Mouse (Mus musculus) kidney, embryonic 14.5 days (tissue): ENCODE data around the gene Col4a1. TPM values are rescaled to one million over a fixed set of nuclear protein-coding genes. Genes with fewer than 3 reads are reported as not detected.

ENCODE experiments used
- ATAC-seq: fragments of 200-750 bp; cut with Nextera tagmentation; 2 replicates; pipeline ENCODE4 v1.8.0; 2017; ENCODE audit warnings: moderate number of reproducible peaks, mild to moderate bottlenecking, moderate TSS enrichment, moderate library complexity; ENCODE audit not compliant: low FRiP score, low TSS enrichment
- H3K27ac ChIP-seq: fragments of 300-500 bp; sonication (generic); 2 replicates; pipeline ENCODE4 v1.5.1; 2014; ENCODE audit warnings: low read depth, mild to moderate bottlenecking, low read length, moderate library complexity, mixed read lengths
- H3K27me3 ChIP-seq: fragments of 300-500 bp; sonication (generic); 2 replicates; pipeline ENCODE4 v1.6.1; 2014; ENCODE audit warnings: mild to moderate bottlenecking, low read length; ENCODE audit not compliant: control insufficient read depth, insufficient read depth
- H3K36me3 ChIP-seq: fragments of 300-500 bp; sonication (generic); 2 replicates; pipeline ENCODE4 v1.6.1; 2014; ENCODE audit warnings: low read length, mixed read lengths; ENCODE audit not compliant: control insufficient read depth, insufficient read depth
- H3K4me1 ChIP-seq: fragments of 300-500 bp; sonication (generic); 2 replicates; pipeline ENCODE4 v1.6.1; 2014; ENCODE audit warnings: low read length, mixed read lengths; ENCODE audit not compliant: control insufficient read depth, insufficient read depth
- H3K4me2 ChIP-seq: fragments of 300-500 bp; sonication (generic); replicated peaks from 2 replicates; pipeline ENCODE4 v1.6.1; 2014; ENCODE audit warnings: low read depth, mild to moderate bottlenecking, low read length
- H3K4me3 ChIP-seq: fragments of 300-500 bp; sonication (generic); 2 replicates; pipeline ENCODE4 v1.5.1; 2014; ENCODE audit warnings: mild to moderate bottlenecking, low read length
- H3K9ac ChIP-seq: fragments of 300-500 bp; sonication (generic); 2 replicates; pipeline ENCODE4 v1.6.1; 2014; ENCODE audit warnings: low read depth, mild to moderate bottlenecking, low read length, moderate library complexity
- H3K9me3 ChIP-seq: fragments of 300-500 bp; sonication (generic); 2 replicates; pipeline ENCODE4 v1.6.1; 2016; ENCODE audit warnings: low read length; ENCODE audit not compliant: control insufficient read depth
- whole genome bisulfite sequencing: fragments of 180-500 bp; shearing (Covaris S2); extraction: QIAGEN DNeasy Blood & Tissue Kit; methylation state at CpG from one replicate; pipeline ENCODE4 v1.1.7; 2014; 5-methylcytosine and 5-hydroxymethylcytosine counted together
- polyA plus RNA-seq: library from polyadenylated mRNA; unstranded; fragments of >200 nt; fragmentation: Nextera tagmentation; extraction: Ambion mirVana; gene quantifications from 2 replicates; pipeline ENCODE4 v1.2.1, GENCODE M21; 2014

Col4a1 gene
- polyA plus RNA-seq, 1 experiment from 2014 or later: 322 TPM

GRCm38 (mm10) chr8:11336346-11336745 lies 23.7 kb upstream of the Col4a1 start:
- no peaks in the 10 kb centered on the region for H3K36me3 ChIP-seq
- H3K27ac ChIP-seq: no peak overlapping the region
- ATAC-seq: no peak
- H3K27me3 ChIP-seq: no peaks in the 10 kb centered on the region
- H3K4me1 ChIP-seq: peaks cover 17% of the 10 kb centered on the region
- H3K4me2 ChIP-seq: no peak overlapping the region
- no peak overlapping the region for H3K4me3 ChIP-seq
- H3K9ac ChIP-seq: no peak overlapping the region
- 94% methylated on average over 5 of the region's 5 CpGs for WGBS
- H3K9me3 ChIP-seq: no peaks in the 10 kb centered on the region

GRCm38 (mm10) chr8:11335238-11335637 lies 22.6 kb upstream of the Col4a1 start:
- no peak overlapping the region for H3K9ac ChIP-seq
- H3K4me1 ChIP-seq: peaks cover 10% of the 10 kb centered on the region
- H3K36me3 ChIP-seq: no peaks in the 10 kb centered on the region
- no peak overlapping the region for H3K4me2 ChIP-seq
- H3K27me3 ChIP-seq: no peaks in the 10 kb centered on the region
- WGBS: 84% methylated on average over 4 of the region's 4 CpGs
- no peaks in the 10 kb centered on the region for H3K9me3 ChIP-seq
- H3K4me3 ChIP-seq: no peak overlapping the region
- no peak for ATAC-seq
- H3K27ac ChIP-seq: no peak overlapping the region

GRCm38 (mm10) chr8:11334493-11334892 lies 21.9 kb upstream of the Col4a1 start:
- H3K27ac ChIP-seq: no peak overlapping the region
- H3K27me3 ChIP-seq: no peaks in the 10 kb centered on the region
- H3K9me3 ChIP-seq: no peaks in the 10 kb centered on the region
- ATAC-seq: no peak
- no peaks in the 10 kb centered on the region for H3K36me3 ChIP-seq
- H3K9ac ChIP-seq: no peak overlapping the region
- H3K4me1 ChIP-seq: peaks cover 6% of the 10 kb centered on the region
- no peak overlapping the region for H3K4me2 ChIP-seq
- WGBS: 72% methylated on average over 3 of the region's 3 CpGs
- H3K4me3 ChIP-seq: no peak overlapping the region

GRCm38 (mm10) chr8:11333746-11334145 lies 21.1 kb upstream of the Col4a1 start:
- no peak overlapping the region for H3K9ac ChIP-seq
- no peak overlapping the region for H3K4me2 ChIP-seq
- H3K36me3 ChIP-seq: no peaks in the 10 kb centered on the region
- H3K4me3 ChIP-seq: no peak overlapping the region
- H3K4me1 ChIP-seq: peaks cover 6% of the 10 kb centered on the region; the same call in 1 of the 2 replicates
- no peak for ATAC-seq
- WGBS: 64% methylated on average over 6 of the region's 6 CpGs
- H3K27me3 ChIP-seq: no peaks in the 10 kb centered on the region
- H3K9me3 ChIP-seq: no peaks in the 10 kb centered on the region
- H3K27ac ChIP-seq: no peak overlapping the region

- Histone ChIP-seq H3K4me3 (no peak overlapping the region), H3K9ac (no peak overlapping the region), H3K4me1 (peaks cover 25% of the 10 kb centered on the region), H3K9me3 (no peaks in the 10 kb centered on the region), H3K36me3 (no peaks in the 10 kb centered on the region), H3K27ac (no peak overlapping the region; the same call in 1 of the 2 replicates), H3K27me3 (no peaks in the 10 kb centered on the region), H3K4me2 (no peak overlapping the region)
- no peak for ATAC-seq
- 66% methylated on average over 4 of the region's 4 CpGs for WGBS
Measured at GRCm38 (mm10) chr8:11331561-11331960, 18.9 kb upstream of the Col4a1 start.

- Histone ChIP-seq H3K4me2 (no peak overlapping the region), H3K4me3 (no peak overlapping the region), H3K27me3 (no peaks in the 10 kb centered on the region), H3K9me3 (no peaks in the 10 kb centered on the region), H3K9ac (peak overlapping the region; percentile 18; the same call in 1 of the 2 replicates), H3K36me3 (no peaks in the 10 kb centered on the region), H3K4me1 (peaks cover 30% of the 10 kb centered on the region), H3K27ac (peak overlapping the region; percentile 70)
- peak; percentile 63 for ATAC-seq
- WGBS: 16% methylated on average over 5 of the region's 5 CpGs
Measured at GRCm38 (mm10) chr8:11327722-11328417, 15.2 kb upstream of the Col4a1 start.

GRCm38 (mm10) chr8:11327298-11327697 lies 14.7 kb upstream of the Col4a1 start:
- WGBS: 15% methylated on average over 4 of the region's 4 CpGs
- Histone ChIP-seq H3K9me3 (no peaks in the 10 kb centered on the region), H3K4me3 (no peak overlapping the region), H3K4me1 (peaks cover 32% of the 10 kb centered on the region), H3K27me3 (no peaks in the 10 kb centered on the region), H3K36me3 (no peaks in the 10 kb centered on the region), H3K27ac (peak overlapping the region; percentile 70), H3K9ac (peak overlapping the region; percentile 18; the same call in 1 of the 2 replicates), H3K4me2 (no peak overlapping the region)
- peak; percentile 87 for ATAC-seq

GRCm38 (mm10) chr8:11324801-11325395 lies 12.3 kb upstream of the Col4a1 start:
- Histone ChIP-seq H3K9ac (no peak overlapping the region), H3K4me3 (no peak overlapping the region), H3K27ac (no peak overlapping the region), H3K4me1 (peaks cover 32% of the 10 kb centered on the region), H3K36me3 (no peaks in the 10 kb centered on the region), H3K9me3 (no peaks in the 10 kb centered on the region), H3K27me3 (no peaks in the 10 kb centered on the region), H3K4me2 (no peak overlapping the region)
- 88% methylated on average over 6 of the region's 6 CpGs for WGBS
- ATAC-seq: no peak

GRCm38 (mm10) chr8:11323681-11324080 lies 11.1 kb upstream of the Col4a1 start:
- H3K36me3 ChIP-seq: peaks cover 2% of the 10 kb centered on the region; the same call in 1 of the 2 replicates
- no peaks in the 10 kb centered on the region for H3K27me3 ChIP-seq
- H3K4me1 ChIP-seq: peaks cover 32% of the 10 kb centered on the region
- no peak overlapping the region for H3K9ac ChIP-seq
- no peaks in the 10 kb centered on the region for H3K9me3 ChIP-seq
- H3K27ac ChIP-seq: no peak overlapping the region
- no peak overlapping the region for H3K4me3 ChIP-seq
- ATAC-seq: no peak
- no peak overlapping the region for H3K4me2 ChIP-seq
- WGBS: 76% methylated on average over 1 of the region's 1 CpGs
